Mouse (Mus musculus): ENCODE results near the gene Pold4. TPM values are rescaled to one million over a fixed set of nuclear protein-coding genes. Genes with fewer than 3 reads are reported as not detected.

The Pold4 gene
- total and polyA plus RNA-seq, 3 experiments, result 37.1 to 104 (median 66.2) TPM

DNA sequence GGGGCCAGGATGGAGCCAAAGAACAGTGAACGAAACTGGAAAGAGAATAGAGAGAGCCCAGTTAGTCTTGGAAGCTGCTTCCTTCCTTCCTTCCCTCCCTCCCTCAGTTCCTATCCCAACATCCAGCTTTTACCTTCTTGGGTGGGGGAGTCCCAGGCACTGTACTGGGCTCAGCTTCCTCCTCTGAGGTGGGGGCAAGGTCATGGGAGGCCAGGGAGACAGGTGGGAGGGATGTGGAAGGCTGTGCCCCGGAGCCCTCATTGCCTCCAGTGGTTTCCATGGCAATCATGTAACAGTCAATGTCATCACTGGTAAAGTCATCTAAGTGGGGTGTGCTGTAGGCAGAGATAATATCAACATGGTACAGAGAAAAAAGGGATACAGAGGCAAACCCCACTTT, 35.7 kb upstream of the Pold4 start:
- Histone ChIP-seq H3K27me3 (ENCODE audit: insufficient read depth, low read length) (no peaks in the 10 kb centered on the region), H3K4me1 (ENCODE audit: insufficient read depth, low read depth, low read length) (peaks cover 88% of the 10 kb centered on the region), H3K4me3 (ENCODE audit: low read depth, low read length) (no peak overlapping the region), H3K36me3 (replicated peaks) (peaks cover 81% of the 10 kb centered on the region), H3K9me3 (replicated peaks) (no peaks in the 10 kb centered on the region)
- DNase-seq (ENCODE audit: low spot score), result no peak
- TF ChIP-seq GATA2 (IDR thresholded peaks at IDR 0.05; ENCODE audit: borderline replicate concordance, low read depth, low read length) (no peak), TAL1 (conservative IDR thresholded peaks at IDR 0.05; ENCODE audit: low read depth, low read length) (no peak), GATA1 (IDR thresholded peaks at IDR 0.05; ENCODE audit: borderline replicate concordance, low read length) (no peak), CTCF (IDR thresholded peaks at IDR 0.05; ENCODE audit: low read depth, low read length) (no peak), POLR2AphosphoS5 (IDR thresholded peaks at IDR 0.05; ENCODE audit: insufficient replicate concordance, low read depth, low read length) (no peak)
- no peak for ATAC-seq (ENCODE audit: extremely low read depth, insufficient number of reproducible peaks, low FRiP score, poor library complexity, severe bottlenecking)

DNA sequence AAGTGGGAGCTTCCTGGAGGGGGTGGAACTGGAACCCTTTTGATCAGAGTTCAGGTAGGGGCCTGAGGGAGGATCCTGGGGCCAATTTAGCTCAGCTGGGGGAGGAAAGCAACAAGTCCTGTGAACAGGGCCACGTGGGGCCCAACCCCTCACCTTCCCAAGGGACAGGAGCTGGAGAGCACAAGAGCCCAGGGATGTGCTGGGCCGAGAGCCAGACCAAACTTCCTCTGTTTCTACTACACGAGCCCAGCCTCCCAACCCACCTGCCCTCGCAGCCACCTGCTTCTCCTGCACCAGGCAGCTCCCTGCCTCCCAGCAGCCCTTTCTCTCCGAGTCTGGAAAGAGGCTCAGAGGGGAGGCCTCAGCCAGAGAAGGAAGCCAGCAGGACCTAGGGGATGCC, 35.2 kb upstream of the Pold4 start:
- Histone ChIP-seq H3K36me3 (replicated peaks) (peaks cover 81% of the 10 kb centered on the region), H3K27me3 (ENCODE audit: insufficient read depth, low read length) (no peaks in the 10 kb centered on the region), H3K4me3 (ENCODE audit: low read depth, low read length) (peak overlapping the region; percentile 53; the same call in 1 of the 2 replicates), H3K9me3 (replicated peaks) (no peaks in the 10 kb centered on the region), H3K4me1 (ENCODE audit: insufficient read depth, low read depth, low read length) (peaks cover 83% of the 10 kb centered on the region)
- ATAC-seq (ENCODE audit: extremely low read depth, insufficient number of reproducible peaks, low FRiP score, poor library complexity, severe bottlenecking) (no peak), DNase-seq (ENCODE audit: low spot score) (no peak)
- TF ChIP-seq GATA1 (IDR thresholded peaks at IDR 0.05; ENCODE audit: borderline replicate concordance, low read length) (no peak), CTCF (IDR thresholded peaks at IDR 0.05; ENCODE audit: low read depth, low read length) (no peak)

DNA sequence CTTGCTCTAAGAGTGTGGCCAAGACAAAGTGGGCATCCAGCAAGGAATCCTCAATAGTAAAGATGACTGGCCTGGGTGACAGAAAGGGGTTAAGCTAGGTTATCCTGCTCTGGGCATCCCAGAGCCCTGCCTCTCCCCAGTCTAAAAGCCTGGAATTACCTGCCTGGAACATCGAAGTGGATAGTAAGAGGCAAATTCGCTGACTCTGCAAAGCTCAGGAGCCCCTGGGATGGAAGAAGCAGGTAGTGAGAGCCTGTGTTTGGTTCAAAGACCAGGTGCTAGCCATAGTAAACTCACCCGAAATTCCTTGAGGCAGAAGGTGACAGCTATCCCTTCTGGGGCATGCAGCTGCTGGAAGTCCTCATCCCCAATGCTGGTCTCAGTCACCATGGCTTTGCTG, 34.5 kb upstream of the Pold4 start:
- TF ChIP-seq POLR2AphosphoS5 (IDR thresholded peaks at IDR 0.05; ENCODE audit: insufficient replicate concordance, low read depth, low read length) (no peak; the same call in 1 of the 2 replicates), TAL1 (conservative IDR thresholded peaks at IDR 0.05; ENCODE audit: low read depth, low read length) (no peak), GATA2 (IDR thresholded peaks at IDR 0.05; ENCODE audit: borderline replicate concordance, low read depth, low read length) (no peak), CTCF (IDR thresholded peaks at IDR 0.05; ENCODE audit: low read depth, low read length) (no peak), GATA1 (IDR thresholded peaks at IDR 0.05; ENCODE audit: borderline replicate concordance, low read length) (no peak)
- ATAC-seq (ENCODE audit: extremely low read depth, insufficient number of reproducible peaks, low FRiP score, poor library complexity, severe bottlenecking) (no peak), DNase-seq (ENCODE audit: low spot score) (no peak)
- Histone ChIP-seq H3K36me3 (replicated peaks) (peaks cover 81% of the 10 kb centered on the region), H3K27me3 (ENCODE audit: insufficient read depth, low read length) (no peaks in the 10 kb centered on the region), H3K9me3 (replicated peaks) (no peaks in the 10 kb centered on the region), H3K4me3 (ENCODE audit: low read depth, low read length) (no peak overlapping the region; the same call in 1 of the 2 replicates), H3K4me1 (ENCODE audit: insufficient read depth, low read depth, low read length) (peaks cover 88% of the 10 kb centered on the region)

DNA sequence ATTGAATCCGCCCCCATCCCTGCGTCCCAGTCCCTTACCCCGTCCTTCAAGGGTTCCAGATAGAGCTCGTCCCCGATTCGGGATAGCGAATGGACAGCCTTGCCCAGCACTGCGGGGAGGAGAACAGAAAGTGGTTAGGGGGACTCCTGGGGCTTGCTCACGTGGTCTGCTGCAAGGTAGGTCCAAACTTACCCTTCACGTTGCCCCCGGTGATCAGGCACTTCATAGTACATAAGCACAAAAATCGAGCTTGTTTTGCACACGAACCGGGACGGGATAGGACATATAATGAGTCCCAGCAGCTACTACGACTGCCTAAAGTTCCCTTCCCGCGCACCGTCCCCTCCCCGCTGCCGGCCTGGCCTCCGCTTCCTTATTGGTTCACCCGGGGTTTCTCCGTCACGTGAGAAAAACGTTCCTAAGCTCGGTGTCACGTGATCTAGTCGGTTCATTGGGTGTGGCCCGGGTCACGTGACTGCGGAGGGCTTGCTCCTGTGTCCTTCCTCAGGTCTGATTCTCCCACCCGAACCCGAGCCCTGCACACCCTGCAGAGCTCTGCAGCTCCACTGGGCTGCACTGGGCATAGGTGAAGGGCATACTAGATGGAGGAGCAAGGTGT, 30.3 kb upstream of the Pold4 start, which contains the start of gene Rad9a:
Rad9a (minus strand) TSS at position 372 of the 619 bp plus-strand sequence.
- Histone ChIP-seq H3K4me1 (ENCODE audit: insufficient read depth, low read depth, low read length) (peaks cover 61% of the 10 kb centered on the region), H3K4me3 (ENCODE audit: low read depth, low read length) (peak within 1 kb of the TSS; percentile 80), H3K9me3 (replicated peaks) (no peaks in the 10 kb centered on the region), H3K27me3 (ENCODE audit: insufficient read depth, low read length) (peaks cover 32% of the 10 kb centered on the region), H3K36me3 (replicated peaks) (peaks cover 44% of the 10 kb centered on the region)
- TF ChIP-seq TAL1 (conservative IDR thresholded peaks at IDR 0.05; ENCODE audit: low read depth, low read length) (no peak), CTCF (IDR thresholded peaks at IDR 0.05; ENCODE audit: low read depth, low read length) (no peak), GATA1 (IDR thresholded peaks at IDR 0.05; ENCODE audit: borderline replicate concordance, low read length) (no peak), POLR2AphosphoS5 (IDR thresholded peaks at IDR 0.05; ENCODE audit: insufficient replicate concordance, low read depth, low read length) (no peak), GATA2 (IDR thresholded peaks at IDR 0.05; ENCODE audit: borderline replicate concordance, low read depth, low read length) (no peak)
- peak; percentile 99 for DNase-seq (ENCODE audit: low spot score)
- ATAC-seq (ENCODE audit: extremely low read depth, insufficient number of reproducible peaks, low FRiP score, poor library complexity, severe bottlenecking), result peak; percentile 77

DNA sequence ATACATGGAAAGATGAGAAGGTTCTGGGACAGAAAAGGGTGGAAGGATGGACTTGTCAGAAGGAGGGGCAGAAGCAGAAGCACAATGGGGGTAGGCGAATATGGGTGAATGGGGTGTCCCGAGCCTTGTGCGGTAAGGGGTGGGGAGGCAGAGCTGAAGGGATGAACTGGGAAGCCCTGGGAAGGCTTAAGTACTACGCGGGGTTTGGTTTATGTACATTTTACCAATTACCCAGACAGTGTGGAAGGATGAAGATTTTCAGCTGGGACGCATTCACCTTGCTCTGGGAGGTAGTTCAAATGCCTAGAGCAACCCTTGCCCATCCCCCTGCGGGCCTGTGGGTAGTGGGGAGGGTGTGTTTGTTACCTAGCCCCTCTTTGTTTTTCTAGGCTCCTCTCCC, 29.6 kb upstream of the Pold4 start:
- TF ChIP-seq GATA2 (IDR thresholded peaks at IDR 0.05; ENCODE audit: borderline replicate concordance, low read depth, low read length) (no peak), TAL1 (conservative IDR thresholded peaks at IDR 0.05; ENCODE audit: low read depth, low read length) (no peak), CTCF (IDR thresholded peaks at IDR 0.05; ENCODE audit: low read depth, low read length) (no peak), POLR2AphosphoS5 (IDR thresholded peaks at IDR 0.05; ENCODE audit: insufficient replicate concordance, low read depth, low read length) (no peak), GATA1 (IDR thresholded peaks at IDR 0.05; ENCODE audit: borderline replicate concordance, low read length) (no peak)
- Histone ChIP-seq H3K36me3 (replicated peaks) (peaks cover 37% of the 10 kb centered on the region), H3K4me3 (ENCODE audit: low read depth, low read length) (peak overlapping the region; percentile 80; the same call in 1 of the 2 replicates), H3K27me3 (ENCODE audit: insufficient read depth, low read length) (peaks cover 38% of the 10 kb centered on the region), H3K4me1 (ENCODE audit: insufficient read depth, low read depth, low read length) (peaks cover 54% of the 10 kb centered on the region), H3K9me3 (replicated peaks) (no peaks in the 10 kb centered on the region)
- DNase-seq (ENCODE audit: low spot score) (no peak), ATAC-seq (ENCODE audit: extremely low read depth, insufficient number of reproducible peaks, low FRiP score, poor library complexity, severe bottlenecking) (no peak)

DNA sequence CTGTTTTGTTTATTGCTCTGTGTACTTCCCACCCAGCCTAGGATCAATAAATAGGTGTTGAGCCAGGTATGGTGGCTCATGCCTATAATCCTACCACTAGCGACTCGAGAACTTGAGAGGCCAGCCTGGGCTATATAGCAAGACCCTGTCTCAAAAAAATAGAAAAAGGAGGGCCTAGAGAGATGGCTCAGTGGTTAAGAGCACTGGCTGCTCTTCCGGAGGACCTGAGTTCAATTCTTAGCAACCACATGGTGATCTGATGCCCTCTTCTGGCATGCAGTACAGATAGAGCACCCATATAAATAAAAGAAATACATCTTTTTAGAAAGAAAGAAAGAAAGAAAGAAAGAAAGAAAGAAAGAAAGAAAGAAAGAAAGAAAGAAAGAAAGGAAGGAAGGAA, 28.6 kb upstream of the Pold4 start:
- peaks cover 45% of the 10 kb centered on the region for H3K27me3 ChIP-seq (ENCODE audit: insufficient read depth, low read length)
- H3K4me3 ChIP-seq (ENCODE audit: low read depth, low read length), result no peak overlapping the region
- no peak for DNase-seq (ENCODE audit: low spot score)
- H3K4me1 ChIP-seq (ENCODE audit: insufficient read depth, low read depth, low read length), result peaks cover 48% of the 10 kb centered on the region
- ATAC-seq (ENCODE audit: extremely low read depth, insufficient number of reproducible peaks, low FRiP score, poor library complexity, severe bottlenecking), result no peak
- TF ChIP-seq TAL1 (conservative IDR thresholded peaks at IDR 0.05; ENCODE audit: low read depth, low read length) (no peak), GATA1 (IDR thresholded peaks at IDR 0.05; ENCODE audit: borderline replicate concordance, low read length) (no peak), CTCF (IDR thresholded peaks at IDR 0.05; ENCODE audit: low read depth, low read length) (no peak), POLR2AphosphoS5 (IDR thresholded peaks at IDR 0.05; ENCODE audit: insufficient replicate concordance, low read depth, low read length) (no peak), GATA2 (IDR thresholded peaks at IDR 0.05; ENCODE audit: borderline replicate concordance, low read depth, low read length) (no peak)
- H3K9me3 ChIP-seq (replicated peaks), result no peaks in the 10 kb centered on the region
- peaks cover 27% of the 10 kb centered on the region for H3K36me3 ChIP-seq (replicated peaks)

Data from G1E (cell line).